Mouse (Mus musculus) bone marrow macrophage, adult 2 months (primary cell): ENCODE measurements around the gene Slc39a5.

ENCODE experiments used
- CTCF ChIP-seq: IDR thresholded peaks from 2 replicates; pipeline ENCODE4 v1.5.1; 2012; ENCODE audit warnings: low read depth, mild to moderate bottlenecking, low read length, moderate library complexity
- POLR2A ChIP-seq: IDR thresholded peaks from 2 replicates; pipeline ENCODE4 v1.6.1; 2012; ENCODE audit warnings: mild to moderate bottlenecking, low read depth, low read length, borderline replicate concordance

- TF ChIP-seq POLR2A (no peak), CTCF (no peak)
Observed at GRCm38 (mm10) chr10:128434681-128435080, 33.7 kb upstream of the Slc39a5 start.
